Mouse (Mus musculus) ES-Bruce4 (cell line): ENCODE measurements around the gene Gm21983.

ENCODE experiments used
- CTCF ChIP-seq: IDR thresholded peaks from one replicate; pipeline ENCODE4 v1.8.1; 2011; ENCODE audit warnings: low read depth, low read length
- POLR2A ChIP-seq: IDR thresholded peaks from one replicate; pipeline ENCODE4 v1.8.1; 2011; ENCODE audit warnings: low read length; ENCODE audit not compliant: insufficient read depth

GRCm38 (mm10) chr7:27160921-27161320 lies 20.0 kb downstream of the Gm21983 start:
- no peak for TF ChIP-seq CTCF
- no peak for TF ChIP-seq POLR2A
